Mouse (Mus musculus): Measurements from ENCODE around the gene Gm7945. TPM values are rescaled to one million over a fixed set of nuclear protein-coding genes. Genes with fewer than 3 reads are reported as not detected.
"Not testable (repeated sequence)": the region's sequence is repeated elsewhere in the genome, so short reads cannot be mapped to it uniquely, and the experiment has no call there.

Gm7945 gene
- not detected for total RNA-seq (2021)
- long read RNA-seq, experiment 1 = 0 reads
- long read RNA-seq, experiment 2 = 0 reads

DNA sequence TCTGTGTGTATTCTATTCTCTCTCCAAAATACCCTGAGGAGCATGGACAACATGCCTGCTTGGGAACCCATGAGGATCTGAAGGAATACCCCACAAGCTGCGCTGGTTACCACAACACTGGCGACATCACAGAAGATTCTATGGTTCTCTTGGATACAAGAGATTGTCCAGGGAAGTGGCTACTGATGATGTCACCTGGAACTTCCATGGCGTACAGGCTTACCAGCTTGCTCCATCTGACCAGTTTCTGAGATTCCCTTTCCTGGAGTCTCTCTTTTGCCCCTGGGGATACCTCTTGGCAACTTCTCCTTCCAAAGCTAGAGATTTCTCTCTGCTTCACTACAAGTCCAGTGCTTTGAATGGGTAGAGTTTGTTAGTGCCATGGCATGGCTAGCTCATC lies at the start of gene Gm7945:
TSS of gene Gm7945 (minus strand) at position 101 of the 400 bp plus-strand sequence.
- DNase-seq (ENCODE audit: low spot score in 2 of 2) = not testable (repeated sequence)

DNA sequence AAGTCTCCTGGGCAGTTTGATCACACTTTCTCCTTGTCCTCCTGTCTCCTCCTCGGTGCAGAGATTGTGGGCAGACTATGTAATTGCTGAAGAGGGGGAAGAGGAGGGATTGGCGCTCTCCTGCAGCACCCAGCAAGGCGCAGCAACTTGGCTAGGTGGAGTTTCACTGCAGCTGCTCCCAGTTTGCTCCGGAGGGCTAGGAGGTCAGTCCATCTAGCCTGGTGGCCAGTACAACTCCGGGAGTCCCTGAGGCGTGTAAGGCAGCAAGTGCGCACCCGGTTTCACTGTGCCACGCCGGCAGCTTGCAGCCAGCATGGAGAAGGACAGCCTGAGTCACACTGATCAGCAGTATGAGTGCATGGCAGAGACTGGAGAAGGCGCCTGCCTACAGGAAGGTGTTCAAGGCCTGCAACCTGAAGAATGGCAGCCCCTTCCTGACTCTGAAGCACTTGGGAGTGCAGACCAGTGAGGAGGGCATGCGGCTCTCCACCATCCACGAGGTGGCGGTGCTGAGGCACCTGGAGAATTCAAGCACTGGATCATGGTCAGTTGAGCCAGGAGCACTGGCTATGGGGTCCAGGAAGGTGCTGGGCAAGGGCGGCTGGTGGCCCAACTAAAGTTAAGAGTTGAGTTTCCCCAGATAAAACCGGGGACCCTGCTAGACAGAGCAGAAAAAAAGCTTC lies 39.4 kb upstream of the Gm7945 start:
- peak in 1 of 2 experiments; percentile 20 for DNase-seq (ENCODE audit: low spot score in 2 of 2)

DNA sequence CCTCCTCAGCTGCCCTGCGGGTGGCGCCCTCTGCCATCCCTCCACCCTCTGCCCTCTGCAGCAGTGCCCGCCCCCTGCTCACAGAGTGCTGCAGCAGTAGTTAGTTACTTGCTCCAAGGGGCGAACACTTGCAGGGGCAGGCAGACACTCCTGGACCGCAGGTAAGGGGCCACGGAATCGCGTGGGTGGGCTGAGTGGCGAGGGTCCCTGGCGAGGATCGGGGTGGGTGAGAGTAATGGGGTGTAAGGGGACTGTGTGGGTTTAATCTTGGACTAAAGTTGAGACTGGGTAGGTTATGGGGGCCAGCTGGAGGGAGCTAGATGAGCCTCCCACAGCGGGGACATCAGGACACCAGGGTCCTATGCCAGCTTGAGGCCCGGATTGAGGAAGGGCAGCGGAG lies 38.5 kb upstream of the Gm7945 start:
- not testable (repeated sequence) for DNase-seq (ENCODE audit: low spot score in 2 of 2)

DNA sequence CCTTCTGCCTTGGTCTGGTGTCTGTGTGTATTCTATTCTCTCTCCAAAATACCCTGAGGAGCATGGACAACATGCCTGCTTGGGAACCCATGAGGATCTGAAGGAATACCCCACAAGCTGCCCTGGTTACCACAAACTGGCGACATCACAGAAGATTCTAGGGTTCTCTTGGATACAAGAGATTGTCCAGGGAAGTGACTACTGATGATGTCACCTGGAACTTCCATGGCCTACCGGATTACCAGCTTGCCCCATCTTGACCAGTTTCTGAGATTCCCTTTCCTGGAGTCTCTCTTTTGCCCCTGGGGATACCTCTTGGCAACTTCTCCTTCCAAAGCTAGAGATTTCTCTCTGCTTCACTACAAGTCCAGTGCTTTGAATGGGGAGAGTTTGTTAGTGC lies 22.0 kb upstream of the Gm7945 start, which contains the start of gene Gm6482:
TSS of gene Gm6482 (minus strand) at position 101 of the 400 bp plus-strand sequence.
- DNase-seq (ENCODE audit: low spot score in 2 of 2) = not testable (repeated sequence)

DNA sequence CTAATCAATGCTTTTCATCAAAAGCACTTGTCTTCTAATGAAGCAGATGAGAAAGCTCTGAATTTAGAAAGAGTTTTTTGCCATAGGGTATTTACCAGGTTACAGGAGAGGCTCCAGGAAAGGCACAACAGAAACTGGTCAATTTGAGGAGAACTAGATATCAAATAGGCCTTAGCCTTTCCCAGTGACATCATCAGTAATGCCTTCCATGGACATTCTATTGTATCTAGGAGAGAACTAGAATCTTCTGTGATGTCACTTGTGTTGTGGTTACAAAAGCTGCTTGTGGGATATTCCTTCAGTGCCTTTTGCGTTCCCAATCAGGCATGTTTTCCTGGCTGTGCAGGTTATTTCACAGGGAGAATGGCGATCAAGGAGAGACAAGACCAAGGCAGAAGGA lies 37.9 kb downstream of the Gm7945 start, which contains the start of gene Gm5798:
TSS of gene Gm5798 (plus strand) at position 301 of the 400 bp plus-strand sequence.
- not testable (repeated sequence) for DNase-seq (ENCODE audit: low spot score in 2 of 2)

Other genes starting within 250 kb of the Gm7945 start
- not detected for gene Mbl1, start 234.9 kb downstream of the Gm7945 start, total RNA-seq (2021)
- not detected for gene Sftpd, start 201.2 kb downstream of the Gm7945 start, total RNA-seq (2021)
- gene Gm2832, start 107.6 kb downstream of the Gm7945 start, total RNA-seq (2021) = not detected
- not detected for gene Gm5798, start 37.8 kb downstream of the Gm7945 start, total RNA-seq (2021)
- gene Gm6482, start 21.9 kb upstream of the Gm7945 start, total RNA-seq (2021) = not detected
- gene Gm7954, start 67.1 kb upstream of the Gm7945 start, total RNA-seq (2021) = not detected
- gene Gm3486, start 103.1 kb upstream of the Gm7945 start, total RNA-seq (2021) = not detected
- gene Gm7970, start 169.2 kb upstream of the Gm7945 start, total RNA-seq (2021) = not detected
- not detected for gene 1700049E17Rik2, start 186.8 kb upstream of the Gm7945 start, total RNA-seq (2021)
- not detected for gene Gm3072, start 238.2 kb upstream of the Gm7945 start, total RNA-seq (2021)